Mouse (Mus musculus): ENCODE results near the gene Smug1.

Smug1 gene

GRCm38 (mm10) chr15:103167042-103167615 is at the start of gene Smug1:
Gene Smug1 (minus strand): TSS chr15:103167092.
- no peak for DNase-seq (ENCODE audit: low read depth, low spot score)

GRCm38 (mm10) chr15:103216052-103216451 is 49.2 kb upstream of the Smug1 start:
- peak; percentile 56 for DNase-seq (ENCODE audit: low read depth, low spot score)

GRCm38 (mm10) chr15:103214971-103215907 is 48.3 kb upstream of the Smug1 start:
- DNase-seq (ENCODE audit: low read depth, low spot score), result peak; percentile 98

GRCm38 (mm10) chr15:103214149-103214548 is 47.3 kb upstream of the Smug1 start:
- DNase-seq (ENCODE audit: low read depth, low spot score), result no peak

GRCm38 (mm10) chr15:103205156-103205555 is 38.3 kb upstream of the Smug1 start:
- DNase-seq (ENCODE audit: low read depth, low spot score), result no peak

- DNase-seq (ENCODE audit: low read depth, low spot score), result no peak
These were observed 35.3 kb upstream of the Smug1 start for GRCm38 (mm10) chr15:103202088-103202793.

- no peak for DNase-seq (ENCODE audit: low read depth, low spot score)
These were observed 30.9 kb upstream of the Smug1 start for GRCm38 (mm10) chr15:103197785-103198184.

GRCm38 (mm10) chr15:103196835-103197234 is 29.9 kb upstream of the Smug1 start:
- no peak for DNase-seq (ENCODE audit: low read depth, low spot score)

GRCm38 (mm10) chr15:103193606-103194005 is 26.7 kb upstream of the Smug1 start:
- DNase-seq (ENCODE audit: low read depth, low spot score), result no peak

GRCm38 (mm10) chr15:103190531-103191462 is 23.9 kb upstream of the Smug1 start:
- DNase-seq (ENCODE audit: low read depth, low spot score), result peak; percentile 68

- DNase-seq (ENCODE audit: low read depth, low spot score), result no peak
These were observed 23.2 kb upstream of the Smug1 start for GRCm38 (mm10) chr15:103190083-103190482.

- DNase-seq (ENCODE audit: low read depth, low spot score), result no peak
These were observed 20.9 kb upstream of the Smug1 start for GRCm38 (mm10) chr15:103187803-103188202.

- peak; percentile 54 for DNase-seq (ENCODE audit: low read depth, low spot score)
These were observed 18.7 kb upstream of the Smug1 start for GRCm38 (mm10) chr15:103185462-103186198.

- DNase-seq (ENCODE audit: low read depth, low spot score), result peak; percentile 50
These were observed 17.0 kb upstream of the Smug1 start for GRCm38 (mm10) chr15:103183651-103184610.

GRCm38 (mm10) chr15:103183135-103183534 is 16.2 kb upstream of the Smug1 start:
- peak; percentile 93 for DNase-seq (ENCODE audit: low read depth, low spot score)

GRCm38 (mm10) chr15:103182166-103182790 is 15.4 kb upstream of the Smug1 start:
- peak; percentile 79 for DNase-seq (ENCODE audit: low read depth, low spot score)

GRCm38 (mm10) chr15:103180406-103180805 is 13.5 kb upstream of the Smug1 start:
- no peak for DNase-seq (ENCODE audit: low read depth, low spot score)

GRCm38 (mm10) chr15:103178767-103179166 is 11.9 kb upstream of the Smug1 start:
- no peak for DNase-seq (ENCODE audit: low read depth, low spot score)

GRCm38 (mm10) chr15:103178137-103178536 is 11.2 kb upstream of the Smug1 start:
- peak; percentile 79 for DNase-seq (ENCODE audit: low read depth, low spot score)

Measured in R1 (cell line).